Comparison of ENCODE assay signal across 8 mouse cellular contexts in genomic region chr4:108834971-108835311, GRCm38 (mm10). TPM values are rescaled to one million over a fixed set of nuclear protein-coding genes. Genes with fewer than 3 reads are reported as not detected.
DNase-seq lines count a peak whose midpoint lies in the region; ATAC-seq and TF ChIP-seq lines count a peak whose summit lies in the region.

No protein-coding gene starts in this region.

- H3K4me2 ChIP-seq in heart, embryonic 16.5 days (ENCODE audit: low read depth, low read length) = peak overlapping the region; percentile 81
- peak overlapping the region; percentile 85 for H3K4me2 ChIP-seq in liver, embryonic 11.5 days
- peak overlapping the region; percentile 81 for H3K4me2 ChIP-seq in neural tube, embryonic 14.5 days (ENCODE audit: low read depth, low read length)

- no peak for ATAC-seq in heart, embryonic 16.5 days (replicated peaks; ENCODE audit: extremely low read depth, insufficient read depth, low FRiP score)
- no peak for ATAC-seq in liver, embryonic 11.5 days (replicated peaks; ENCODE audit: low FRiP score)
- ATAC-seq in neural tube, embryonic 14.5 days (ENCODE audit: low read depth) = no peak

- peak overlapping the region; percentile 100 for H3K27ac ChIP-seq in heart, embryonic 16.5 days (ENCODE audit: low read length)
- peak overlapping the region; percentile 93 for H3K27ac ChIP-seq in liver, embryonic 11.5 days (ENCODE audit: low read depth, low read length)
- H3K27ac ChIP-seq in neural tube, embryonic 14.5 days (ENCODE audit: low read depth, low read length) = peak overlapping the region; percentile 96

- no peak for TF ChIP-seq POLR2A in brain, embryonic 14.5 days (IDR thresholded peaks at IDR 0.05; ENCODE audit: borderline replicate concordance, extremely low read depth, insufficient read depth, insufficient read length, poor library complexity, severe bottlenecking)

- peak; percentile 8 to 9 for DNase-seq in lung, adult 18-20 months
- no peak for DNase-seq in lung, postnatal 4 days
- peak; percentile 47 for DNase-seq in brain, embryonic 14.5 days (ENCODE audit: low read depth)
- peak; percentile 37 for DNase-seq in liver, embryonic 11.5 days (ENCODE audit: low spot score)
- no peak for DNase-seq in urinary bladder, postnatal 25 days (ENCODE audit: low spot score)
- no peak for DNase-seq in natural killer cell, adult 2 months (ENCODE audit: low spot score in 2 of 2)

- peaks cover 41% of the 10 kb centered on the region for H3K4me1 ChIP-seq in heart, embryonic 16.5 days (ENCODE audit: control insufficient read depth, insufficient read depth, low read length)
- H3K4me1 ChIP-seq in liver, embryonic 11.5 days (replicated peaks; ENCODE audit: control insufficient read depth, insufficient read depth, low read length) = peaks cover 9% of the 10 kb centered on the region
- H3K4me1 ChIP-seq in neural tube, embryonic 14.5 days (ENCODE audit: control insufficient read depth, insufficient read depth, low read length) = peaks cover 26% of the 10 kb centered on the region

- TF ChIP-seq CTCF in brain, embryonic 14.5 days (IDR thresholded peaks at IDR 0.05; ENCODE audit: borderline replicate concordance, extremely low read depth, insufficient read depth, insufficient read length) = no peak

- no peaks in the 10 kb centered on the region for H3K9me3 ChIP-seq in heart, embryonic 16.5 days (replicated peaks; ENCODE audit: control insufficient read depth, low read length)
- no peaks in the 10 kb centered on the region for H3K9me3 ChIP-seq in liver, embryonic 11.5 days (ENCODE audit: control insufficient read depth, low read length)
- H3K9me3 ChIP-seq in neural tube, embryonic 14.5 days (ENCODE audit: control insufficient read depth, low read length) = no peaks in the 10 kb centered on the region

- peak overlapping the region; percentile 89 for H3K9ac ChIP-seq in heart, embryonic 16.5 days (ENCODE audit: low read length)
- H3K9ac ChIP-seq in liver, embryonic 11.5 days (ENCODE audit: low read depth, low read length) = peak overlapping the region; percentile 98
- peak overlapping the region; percentile 100 for H3K9ac ChIP-seq in neural tube, embryonic 14.5 days (replicated peaks; ENCODE audit: low read depth, low read length)

- WGBS in heart, embryonic 16.5 days = 2% methylated on average over 15 of the region's 15 CpGs
- WGBS in liver, embryonic 11.5 days = under 1% methylated on average over 15 of the region's 15 CpGs
- under 1% methylated on average over 15 of the region's 15 CpGs for WGBS in neural tube, embryonic 14.5 days

- no peaks in the 10 kb centered on the region for H3K27me3 ChIP-seq in heart, embryonic 16.5 days (ENCODE audit: control insufficient read depth, insufficient read depth, low read length)
- no peaks in the 10 kb centered on the region for H3K27me3 ChIP-seq in liver, embryonic 11.5 days (replicated peaks; ENCODE audit: control insufficient read depth, insufficient read depth, low read length)
- no peaks in the 10 kb centered on the region for H3K27me3 ChIP-seq in neural tube, embryonic 14.5 days (ENCODE audit: control insufficient read depth, insufficient read depth, low read length)

- H3K4me3 ChIP-seq in heart, embryonic 16.5 days (ENCODE audit: low read length) = peak overlapping the region; percentile 89
- H3K4me3 ChIP-seq in liver, embryonic 11.5 days (ENCODE audit: low read depth, low read length) = peak overlapping the region; percentile 95
- H3K4me3 ChIP-seq in neural tube, embryonic 14.5 days (ENCODE audit: low read depth, low read length) = peak overlapping the region; percentile 87

- no peaks in the 10 kb centered on the region for H3K36me3 ChIP-seq in heart, embryonic 16.5 days (ENCODE audit: control insufficient read depth, insufficient read depth)
- peaks cover 5% of the 10 kb centered on the region; the same call in 1 of the 2 replicates for H3K36me3 ChIP-seq in liver, embryonic 11.5 days (ENCODE audit: control insufficient read depth, insufficient read depth, low read length)
- no peaks in the 10 kb centered on the region for H3K36me3 ChIP-seq in neural tube, embryonic 14.5 days (ENCODE audit: control insufficient read depth, insufficient read depth, low read length)

RNA-seq across cellular contexts. Expression of gene Txndc12, which starts 0.5 kb away (rescaled TPM):
- 54.3 and 57.1 TPM in 2 replicates for polyA plus RNA-seq in brain, embryonic 14.5 days (2012; rRNA removed)
- 111 and 113 TPM in 2 replicates for polyA plus RNA-seq in heart, embryonic 16.5 days (2015; fragmentation: Nextera tagmentation; extraction: Ambion mirVana)
- 61.9 and 63.8 TPM in 2 replicates for polyA plus RNA-seq in liver, embryonic 11.5 days (2014; fragmentation: Nextera tagmentation; extraction: Ambion mirVana)
- polyA plus RNA-seq in neural tube, embryonic 14.5 days (2014; fragmentation: Nextera tagmentation; extraction: Ambion mirVana) = 75.7 and 82.3 TPM in 2 replicates

RNA-seq across cellular contexts. Expression of gene Btf3l4, which starts 1.5 kb away (rescaled TPM):
- 113 and 134 TPM in 2 replicates for polyA plus RNA-seq in brain, embryonic 14.5 days (2012; rRNA removed)
- polyA plus RNA-seq in heart, embryonic 16.5 days (2015; fragmentation: Nextera tagmentation; extraction: Ambion mirVana) = 141 and 143 TPM in 2 replicates
- polyA plus RNA-seq in liver, embryonic 11.5 days (2014; fragmentation: Nextera tagmentation; extraction: Ambion mirVana) = 121 and 125 TPM in 2 replicates
- polyA plus RNA-seq in neural tube, embryonic 14.5 days (2014; fragmentation: Nextera tagmentation; extraction: Ambion mirVana) = 194 and 196 TPM in 2 replicates

RNA-seq across cellular contexts. Expression of gene Kti12, which starts 12.6 kb away (rescaled TPM):
- polyA plus RNA-seq in brain, embryonic 14.5 days (2012; rRNA removed) = 27.5 and 35.4 TPM in 2 replicates
- 28.3 and 30.1 TPM in 2 replicates for polyA plus RNA-seq in heart, embryonic 16.5 days (2015; fragmentation: Nextera tagmentation; extraction: Ambion mirVana)
- 94.2 and 101 TPM in 2 replicates for polyA plus RNA-seq in liver, embryonic 11.5 days (2014; fragmentation: Nextera tagmentation; extraction: Ambion mirVana)
- polyA plus RNA-seq in neural tube, embryonic 14.5 days (2014; fragmentation: Nextera tagmentation; extraction: Ambion mirVana) = 24.7 and 27.8 TPM in 2 replicates

RNA-seq across cellular contexts. Expression of gene A730015C16Rik, which starts 13.5 kb away (rescaled TPM):
- polyA plus RNA-seq in brain, embryonic 14.5 days (2012; rRNA removed) = 0.10 and 0.26 TPM in 2 replicates
- 1.00 and 1.2 TPM in 2 replicates for polyA plus RNA-seq in heart, embryonic 16.5 days (2015; fragmentation: Nextera tagmentation; extraction: Ambion mirVana)
- polyA plus RNA-seq in liver, embryonic 11.5 days (2014; fragmentation: Nextera tagmentation; extraction: Ambion mirVana) = 0.51 and 0.92 TPM in 2 replicates
- polyA plus RNA-seq in neural tube, embryonic 14.5 days (2014; fragmentation: Nextera tagmentation; extraction: Ambion mirVana) = 0.60 and 1.6 TPM in 2 replicates

RNA-seq across cellular contexts. Expression of gene Rab3b, which starts 43.9 kb away (rescaled TPM):
- 58.2 and 69.6 TPM in 2 replicates for polyA plus RNA-seq in brain, embryonic 14.5 days (2012; rRNA removed)
- 4.3 and 4.6 TPM in 2 replicates for polyA plus RNA-seq in heart, embryonic 16.5 days (2015; fragmentation: Nextera tagmentation; extraction: Ambion mirVana)
- polyA plus RNA-seq in liver, embryonic 11.5 days (2014; fragmentation: Nextera tagmentation; extraction: Ambion mirVana) = 7.3 and 9.7 TPM in 2 replicates
- 141 and 213 TPM in 2 replicates for polyA plus RNA-seq in neural tube, embryonic 14.5 days (2014; fragmentation: Nextera tagmentation; extraction: Ambion mirVana)

Comparison
In these comparisons a context has a peak if more than half of its experiments do, and no peak if none do; other contexts are left out.
1. DNase-seq: peak in lung, adult 18-20 months (2 of 2), brain, embryonic 14.5 days (single experiment) and liver, embryonic 11.5 days (single experiment); none in lung, postnatal 4 days (0 of 2), urinary bladder, postnatal 25 days (single experiment) and natural killer cell, adult 2 months (0 of 2).
2. Peak in every context shown above with its lines, with median percentiles within 50 percentile points of each other: H3K27ac ChIP-seq, H3K4me2 ChIP-seq, H3K4me3 ChIP-seq and H3K9ac ChIP-seq.